Mouse (Mus musculus): ENCODE results near the gene Reg3a.

Gene Reg3a

GRCm38 (mm10) chr6:78380409-78380808 is at the start of gene Reg3a:
TSS of gene Reg3a (plus strand) at chr6:78380709.

GRCm38 (mm10) chr6:78331919-78332569 is 48.5 kb upstream of the Reg3a start:
- 21% methylated on average over 7 of the region's 7 CpGs for WGBS

GRCm38 (mm10) chr6:78341689-78342088 is 38.8 kb upstream of the Reg3a start:
- WGBS: 91% methylated on average over 2 of the region's 2 CpGs

- WGBS: 77% methylated on average over 2 of the region's 2 CpGs
Measured at GRCm38 (mm10) chr6:78361971-78362563, 18.4 kb upstream of the Reg3a start.

- WGBS: 88% methylated on average over 2 of the region's 2 CpGs
Measured at GRCm38 (mm10) chr6:78370357-78370756, 10.2 kb upstream of the Reg3a start, which contains the start of gene Reg3b. TSS of gene Reg3b (plus strand) at chr6:78370657.

GRCm38 (mm10) chr6:78378765-78379164 is 1.7 kb upstream of the Reg3a start, which contains the start of gene Reg3d:
TSS of gene Reg3d (minus strand) at chr6:78378865.
- WGBS: 72% methylated on average over 2 of the region's 2 CpGs

GRCm38 (mm10) chr6:78385609-78386008 is 5.1 kb downstream of the Reg3a start:
- 89% methylated on average over 3 of the region's 3 CpGs for WGBS

- 95% methylated on average over 4 of the region's 17 CpGs for WGBS
Measured at GRCm38 (mm10) chr6:78395323-78395722, 14.8 kb downstream of the Reg3a start, which contains the start of gene Reg2. TSS of gene Reg2 (plus strand) at chr6:78395623.

GRCm38 (mm10) chr6:78422411-78422810 is 41.9 kb downstream of the Reg3a start, which contains the start of gene Reg1:
TSS of gene Reg1 (plus strand) at chr6:78422711.

GRCm38 (mm10) chr6:78425497-78425896 is 45.0 kb downstream of the Reg3a start:
- WGBS: 81% methylated on average over 3 of the region's 3 CpGs

Measured in cerebral cortex, adult 2 months (tissue).